Mouse (Mus musculus) cortical plate, adult 2 months (tissue): ENCODE measurements at regions not wholly inside any gene's neighbourhood (a gene's known extent, or its start where the extent isn't known, plus 50 kb on each side); places are given as distances from the start of the nearest gene placed in this dataset.

ENCODE experiments used
- CTCF ChIP-seq: fragments of 200-500 bp; IDR thresholded peaks from 2 replicates; pipeline ENCODE4 v1.5.1; 2011; ENCODE audit warnings: mild to moderate bottlenecking, control low read depth, low read length; ENCODE audit not compliant: insufficient read depth; ENCODE audit errors: extremely low read depth
- POLR2A ChIP-seq: fragments of 200-500 bp; IDR thresholded peaks from 2 replicates; pipeline ENCODE4 v1.6.1; 2011; ENCODE audit warnings: mild to moderate bottlenecking, low read length, control low read depth; ENCODE audit not compliant: insufficient read depth; ENCODE audit errors: extremely low read depth

- TF ChIP-seq POLR2A (no peak), CTCF (no peak)
Observed at GRCm38 (mm10) chr11:18022065-18022464, 68.4 kb upstream of the Etaa1 start.
